Mouse (Mus musculus) kidney, postnatal 0 days (tissue): ENCODE data around the gene Hist1h3f. TPM values are rescaled to one million over a fixed set of nuclear protein-coding genes. Genes with fewer than 3 reads are reported as not detected.
"Not testable (repeated sequence)": the region's sequence is repeated elsewhere in the genome, so short reads cannot be mapped to it uniquely, and the experiment has no call there.

Experiments
- ATAC-seq: fragments of 200-750 bp; cut with Nextera tagmentation; replicated peaks from 2 replicates; pipeline ENCODE4 v1.8.0; 2017; ENCODE audit warnings: low read depth, moderate number of reproducible peaks, moderate TSS enrichment, moderate library complexity; ENCODE audit not compliant: low FRiP score
- DNase-seq: peaks from one replicate; pipeline ENCODE4 v3.0.0-alpha.2; 2016; ENCODE audit warnings: low spot score
- H3K27ac ChIP-seq: fragments of 300-500 bp; sonication (generic); 2 replicates; pipeline ENCODE4 v1.5.1; 2014; ENCODE audit warnings: mild to moderate bottlenecking
- H3K27me3 ChIP-seq: fragments of 300-500 bp; sonication (generic); 2 replicates; pipeline ENCODE4 v1.6.1; 2014; ENCODE audit warnings: low read length, mixed read lengths; ENCODE audit not compliant: insufficient read depth
- H3K36me3 ChIP-seq: fragments of 300-500 bp; sonication (generic); 2 replicates; pipeline ENCODE4 v1.6.1; 2014; ENCODE audit warnings: low read length, mixed read lengths; ENCODE audit not compliant: insufficient read depth
- H3K4me1 ChIP-seq: fragments of 300-500 bp; sonication (generic); replicated peaks from 2 replicates; pipeline ENCODE4 v1.6.1; 2014; ENCODE audit warnings: antibody characterized with exemption, low read length, mixed read lengths; ENCODE audit not compliant: insufficient read depth
- H3K4me2 ChIP-seq: fragments of 300-500 bp; sonication (generic); 2 replicates; pipeline ENCODE4 v1.6.1; 2014; ENCODE audit warnings: mild to moderate bottlenecking, low read length, moderate library complexity, mixed read lengths
- H3K4me3 ChIP-seq: fragments of 300-500 bp; sonication (generic); replicated peaks from 2 replicates; pipeline ENCODE4 v1.5.1; 2014; ENCODE audit warnings: low read depth, low read length
- H3K9ac ChIP-seq: fragments of 300-500 bp; sonication (generic); 2 replicates; pipeline ENCODE4 v1.6.1; 2014; ENCODE audit warnings: low read depth, low read length
- H3K9me3 ChIP-seq: fragments of 300-500 bp; sonication (generic); replicated peaks from 2 replicates; pipeline ENCODE4 v1.6.1; 2016; ENCODE audit warnings: low read length, inconsistent platforms, mixed read lengths
- CTCF ChIP-seq: IDR thresholded peaks from 2 replicates; pipeline ENCODE4 v1.5.1; 2016; ENCODE audit warnings: antibody characterized with exemption, low read depth, mild to moderate bottlenecking, moderate library complexity
- WGBS: fragments of 180-500 bp; shearing (Covaris S2); extraction: QIAGEN DNeasy Blood & Tissue Kit; methylation state at CpG from one replicate; pipeline ENCODE4 v1.1.7; 2014; 5-methylcytosine and 5-hydroxymethylcytosine counted together
- microRNA-seq: library from miRNA; unstranded; fragments of <30 nt; microRNA quantifications from one replicate; pipeline ENCODE4, GENCODE M21; 2016
- polyA plus RNA-seq: library from polyadenylated mRNA; unstranded; fragments of >200 nt; fragmentation: Nextera tagmentation; extraction: Ambion mirVana; gene quantifications from 2 replicates; pipeline ENCODE4 v1.2.1, GENCODE M21; 2015

Gene Hist1h3f
- polyA plus RNA-seq, 1 experiment from 2014 or later = 0.83 TPM

GRCm38 (mm10) chr13:23591206-23591605 lies 47.4 kb downstream of the Hist1h3f start:
- H3K36me3 ChIP-seq = no peaks in the 10 kb centered on the region
- no peak overlapping the region for H3K4me2 ChIP-seq
- no peak for TF ChIP-seq CTCF
- no peak overlapping the region for H3K4me3 ChIP-seq
- DNase-seq (no peak), ATAC-seq (no peak)
- H3K27me3 ChIP-seq = no peaks in the 10 kb centered on the region
- no peak overlapping the region for H3K27ac ChIP-seq
- peaks cover 4% of the 10 kb centered on the region; the same call in 1 of the 2 replicates for H3K4me1 ChIP-seq
- 93% methylated on average over 7 of the region's 7 CpGs for WGBS
- H3K9ac ChIP-seq = no peak overlapping the region
- H3K9me3 ChIP-seq = no peaks in the 10 kb centered on the region

- H3K27me3 ChIP-seq, H3K27ac ChIP-seq, H3K4me2 ChIP-seq, DNase-seq, ATAC-seq, H3K4me3 ChIP-seq, H3K9me3 ChIP-seq, H3K9ac ChIP-seq, H3K36me3 ChIP-seq, H3K4me1 ChIP-seq: not testable (repeated sequence)
- 85% methylated on average over 7 of the region's 7 CpGs for WGBS
These were observed 48.0 kb downstream of the Hist1h3f start for GRCm38 (mm10) chr13:23591886-23592285.

DNA sequence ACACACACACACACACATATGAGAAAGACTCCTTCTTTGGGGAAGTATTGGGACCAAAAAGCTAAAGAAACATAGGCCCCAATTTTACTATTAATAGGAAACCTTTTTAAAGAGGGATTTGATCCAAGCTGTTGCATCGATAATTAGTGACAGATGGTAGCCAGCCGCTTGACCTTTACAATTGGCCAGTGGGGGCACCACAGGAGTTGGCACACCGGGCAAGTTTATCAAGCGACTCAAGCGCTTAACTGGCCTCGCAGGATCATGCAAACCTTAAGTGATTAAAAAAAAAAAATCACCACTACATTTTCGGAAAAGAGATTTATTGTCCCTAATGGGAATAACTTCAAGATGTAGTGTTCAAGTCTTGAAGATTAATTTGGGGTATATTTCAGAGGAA lies 48.8 kb downstream of the Hist1h3f start:
- Histone ChIP-seq H3K27me3 (no peaks in the 10 kb centered on the region), H3K27ac (peak overlapping the region; percentile 78), H3K4me1 (peaks cover 4% of the 10 kb centered on the region; the same call in 1 of the 2 replicates), H3K4me2 (no peak overlapping the region), H3K36me3 (no peaks in the 10 kb centered on the region), H3K9me3 (no peaks in the 10 kb centered on the region), H3K4me3 (no peak overlapping the region), H3K9ac (no peak overlapping the region; the same call in 1 of the 2 replicates)
- ATAC-seq (no peak), DNase-seq (no peak)
- TF ChIP-seq CTCF = no peak
- 49% methylated on average over 7 of the region's 7 CpGs for WGBS

- Histone ChIP-seq H3K4me1 (peaks cover 4% of the 10 kb centered on the region; the same call in 1 of the 2 replicates), H3K36me3 (no peaks in the 10 kb centered on the region), H3K9ac (no peak overlapping the region; the same call in 1 of the 2 replicates), H3K4me3 (no peak overlapping the region), H3K4me2 (no peak overlapping the region), H3K9me3 (no peaks in the 10 kb centered on the region), H3K27me3 (no peaks in the 10 kb centered on the region), H3K27ac (peak overlapping the region; percentile 78)
- peak; percentile 72 for DNase-seq
- TF ChIP-seq CTCF = no peak
- 49% methylated on average over 5 of the region's 5 CpGs for WGBS
- ATAC-seq = peak; percentile 43; the same call in 1 of the 2 replicates
These were observed 49.4 kb downstream of the Hist1h3f start for GRCm38 (mm10) chr13:23593051-23593770.

Small RNA genes lying within 50 kb of the gene (microRNA-seq; reads per million reads assigned to microRNA genes)
- gene Gm44297 = not detected
- not detected for gene Gm44359
- not detected for gene Gm44394
- gene n-TStga1 = not detected

Other genes starting within 250 kb of the Hist1h3f start
- gene Zfp322a, start 174.8 kb upstream of the Hist1h3f start, polyA plus RNA-seq = 34.0 and 37.8 TPM in 2 replicates
- 10.0 and 10.4 TPM in 2 replicates for gene Abt1, start 120.2 kb upstream of the Hist1h3f start, polyA plus RNA-seq
- gene Btn1a1, start 78.2 kb upstream of the Hist1h3f start, polyA plus RNA-seq = 0.06 TPM in 1 of 2 replicates, not detected in the other
- 0.13 and 0.28 TPM in 2 replicates for gene Btn2a2, start 55.2 kb upstream of the Hist1h3f start, polyA plus RNA-seq
- gene Hist1h4h, start 13.0 kb upstream of the Hist1h3f start, polyA plus RNA-seq = 7.6 and 8.3 TPM in 2 replicates
- gene Hist1h2af, start 10.1 kb upstream of the Hist1h3f start, polyA plus RNA-seq = 3.3 and 4.9 TPM in 2 replicates
- gene Hist1h3g, start 8.6 kb upstream of the Hist1h3f start, polyA plus RNA-seq = 3.9 and 4.0 TPM in 2 replicates
- gene Hist1h2bh, start 660 bp upstream of the Hist1h3f start, polyA plus RNA-seq = 0.37 and 0.43 TPM in 2 replicates
- gene Hist1h4f, start 7.6 kb downstream of the Hist1h3f start, polyA plus RNA-seq = 0.58 TPM in 1 of 2 replicates, not detected in the other
- 0.22 and 0.23 TPM in 2 replicates for gene Hist1h1d, start 9.2 kb downstream of the Hist1h3f start, polyA plus RNA-seq
- 3.9 and 5.0 TPM in 2 replicates for gene Hist1h3e, start 18.3 kb downstream of the Hist1h3f start, polyA plus RNA-seq
- 42.2 and 50.2 TPM in 2 replicates for gene Hist1h2ae, start 27.2 kb downstream of the Hist1h3f start, polyA plus RNA-seq
- 3.4 and 4.1 TPM in 2 replicates for gene Hist1h2bg, start 27.3 kb downstream of the Hist1h3f start, polyA plus RNA-seq
- gene Hist1h2bf, start 30.1 kb downstream of the Hist1h3f start, polyA plus RNA-seq = 3.4 TPM in 2 replicates
- gene Hist1h2ad, start 30.3 kb downstream of the Hist1h3f start, polyA plus RNA-seq = 0.27 and 0.76 TPM in 2 replicates
- gene Hist1h3d, start 31.7 kb downstream of the Hist1h3f start, polyA plus RNA-seq = 2.6 and 4.2 TPM in 2 replicates
- 68.3 and 77.0 TPM in 2 replicates for gene Hist1h4d, start 37.5 kb downstream of the Hist1h3f start, polyA plus RNA-seq
- 0.83 and 0.84 TPM in 2 replicates for gene Hist1h2be, start 77.1 kb downstream of the Hist1h3f start, polyA plus RNA-seq
- 13.0 and 14.3 TPM in 2 replicates for gene Hist1h1e, start 78.5 kb downstream of the Hist1h3f start, polyA plus RNA-seq
- gene Hist1h2ac, start 139.9 kb downstream of the Hist1h3f start, polyA plus RNA-seq = 0.75 and 1.1 TPM in 2 replicates
- 132 and 139 TPM in 2 replicates for gene Hist1h2bc, start 140.1 kb downstream of the Hist1h3f start, polyA plus RNA-seq
- gene Hist1h1t, start 151.8 kb downstream of the Hist1h3f start, polyA plus RNA-seq = not detected in 2 replicates
- 5.2 and 7.4 TPM in 2 replicates for gene Hist1h4c, start 154.4 kb downstream of the Hist1h3f start, polyA plus RNA-seq
- 16.8 and 18.0 TPM in 2 replicates for gene Hfe, start 166.8 kb downstream of the Hist1h3f start, polyA plus RNA-seq
- gene Hist1h1c, start 194.8 kb downstream of the Hist1h3f start, polyA plus RNA-seq = 33.9 and 41.0 TPM in 2 replicates
- gene Hist1h3c, start 201.6 kb downstream of the Hist1h3f start, polyA plus RNA-seq = 6.0 and 7.0 TPM in 2 replicates
- 2.1 and 2.2 TPM in 2 replicates for gene Hist1h2bb, start 202.7 kb downstream of the Hist1h3f start, polyA plus RNA-seq
- 21.7 and 26.6 TPM in 2 replicates for gene Hist1h2ab, start 207.1 kb downstream of the Hist1h3f start, polyA plus RNA-seq
- 5.9 and 8.7 TPM in 2 replicates for gene Hist1h3b, start 208.2 kb downstream of the Hist1h3f start, polyA plus RNA-seq
- gene Hist1h4b, start 213.0 kb downstream of the Hist1h3f start, polyA plus RNA-seq = 4.4 and 5.6 TPM in 2 replicates
- gene Hist1h4a, start 217.2 kb downstream of the Hist1h3f start, polyA plus RNA-seq = not detected in 2 replicates
- gene Hist1h3a, start 218.3 kb downstream of the Hist1h3f start, polyA plus RNA-seq = 5.2 and 6.7 TPM in 2 replicates
- 1.3 and 1.8 TPM in 2 replicates for gene Hist1h1a, start 219.6 kb downstream of the Hist1h3f start, polyA plus RNA-seq
- gene Trim38, start 225.9 kb downstream of the Hist1h3f start, polyA plus RNA-seq = 0.06 TPM in 1 of 2 replicates, not detected in the other